Mouse (Mus musculus): ENCODE measurements around the gene Natd1.

GRCm38 (mm10) chr11:60945003-60945402 lies 30.5 kb upstream of the Natd1 start:
- TF ChIP-seq CTCF (IDR thresholded peaks at IDR 0.05; ENCODE audit: low read depth) (no peak), EP300 (IDR thresholded peaks at IDR 0.05; ENCODE audit: low read depth) (no peak)

Data from liver, embryonic 14.5 days (tissue).